Mouse (Mus musculus) stomach, postnatal 0 days (tissue): ENCODE data around the gene Smc3. TPM values are rescaled to one million over a fixed set of nuclear protein-coding genes. Genes with fewer than 3 reads are reported as not detected.

ENCODE experiments used
- ATAC-seq: fragments of 200-750 bp; cut with Nextera tagmentation; 2 replicates; pipeline ENCODE4 v1.8.0; 2017; ENCODE audit not compliant: low FRiP score, low TSS enrichment
- DNase-seq: peaks from one replicate; pipeline ENCODE4 v3.0.0-alpha.2; 2016; ENCODE audit warnings: low spot score
- H3K27ac ChIP-seq: fragments of 300-500 bp; sonication (generic); replicated peaks from 2 replicates; pipeline ENCODE4 v1.5.1; 2014; ENCODE audit warnings: mild to moderate bottlenecking, control low read depth
- H3K27me3 ChIP-seq: fragments of 300-500 bp; sonication (generic); 2 replicates; pipeline ENCODE4 v1.6.1; 2014; ENCODE audit warnings: low read length; ENCODE audit not compliant: control insufficient read depth, insufficient read depth
- H3K36me3 ChIP-seq: fragments of 300-500 bp; sonication (generic); 2 replicates; pipeline ENCODE4 v1.6.1; 2014; ENCODE audit warnings: low read length, mixed read lengths; ENCODE audit not compliant: control insufficient read depth, insufficient read depth
- H3K4me1 ChIP-seq: fragments of 300-500 bp; sonication (generic); replicated peaks from 2 replicates; pipeline ENCODE4 v1.6.1; 2014; ENCODE audit warnings: antibody characterized with exemption; ENCODE audit not compliant: control insufficient read depth, insufficient read depth
- H3K4me2 ChIP-seq: fragments of 300-500 bp; sonication (generic); replicated peaks from 2 replicates; pipeline ENCODE4 v1.6.1; 2014; ENCODE audit warnings: low read depth, mild to moderate bottlenecking, control low read depth, moderate library complexity
- H3K4me3 ChIP-seq: fragments of 300-500 bp; sonication (generic); 2 replicates; pipeline ENCODE4 v1.5.1; 2014; ENCODE audit warnings: low read depth, low read length, control low read depth
- H3K9ac ChIP-seq: fragments of 300-500 bp; sonication (generic); 2 replicates; pipeline ENCODE4 v1.6.1; 2014; ENCODE audit warnings: mild to moderate bottlenecking, low read length, control low read depth, mixed read lengths
- H3K9me3 ChIP-seq: fragments of 300-500 bp; sonication (generic); 2 replicates; pipeline ENCODE4 v1.6.1; 2016; ENCODE audit warnings: low read length; ENCODE audit not compliant: control insufficient read depth
- CTCF ChIP-seq: IDR thresholded peaks from 2 replicates; pipeline ENCODE4 v1.5.1; 2016; ENCODE audit warnings: antibody characterized with exemption, low read depth, mild to moderate bottlenecking, moderate library complexity
- EP300 ChIP-seq: optimal IDR thresholded peaks from 2 replicates; pipeline ENCODE3; 2016; ENCODE audit warnings: antibody characterized with exemption
- WGBS: fragments of 180-500 bp; shearing (Covaris S2); extraction: QIAGEN DNeasy Blood & Tissue Kit; methylation state at CpG from one replicate; pipeline ENCODE4 v1.1.7; 2014; 5-methylcytosine and 5-hydroxymethylcytosine counted together
- polyA plus RNA-seq: library from polyadenylated mRNA; unstranded; fragments of >200 nt; fragmentation: Nextera tagmentation; extraction: Ambion mirVana; gene quantifications from 2 replicates; pipeline ENCODE4 v1.2.1, GENCODE M21; 2015

Gene Smc3
- polyA plus RNA-seq, 1 experiment from 2014 or later, result 27.0 TPM

GRCm38 (mm10) chr19:53600549-53601362 is 558 bp downstream of the Smc3 start:
- TF ChIP-seq EP300, result no peak
- TF ChIP-seq CTCF, result no peak
- under 1% methylated on average over 35 of the region's 82 CpGs for WGBS
- ATAC-seq, result peak; percentile 73
- Histone ChIP-seq H3K4me3 (peak overlapping the region; percentile 98), H3K9me3 (no peaks in the 10 kb centered on the region), H3K4me2 (peak overlapping the region; percentile 93), H3K36me3 (0 out of 2 replicates have a peak, but pooled peaks cover 5% of the 10 kb centered on the region), H3K27ac (peak overlapping the region; percentile 95), H3K4me1 (no peaks in the 10 kb centered on the region; the same call in 1 of the 2 replicates), H3K27me3 (no peaks in the 10 kb centered on the region), H3K9ac (peak overlapping the region; percentile 95)
- peak; percentile 27 for DNase-seq

- 4% methylated on average over 11 of the region's 11 CpGs for WGBS
- H3K27ac ChIP-seq, result 0 out of 2 replicates have a peak overlapping the region, but pooled peaks have one; percentile 95
Observed at GRCm38 (mm10) chr19:53601363-53601655, 1.1 kb downstream of the Smc3 start.

GRCm38 (mm10) chr19:53608921-53609320 is 8.7 kb downstream of the Smc3 start:
- Histone ChIP-seq H3K4me2 (no peak overlapping the region), H3K27me3 (no peaks in the 10 kb centered on the region), H3K4me1 (no peaks in the 10 kb centered on the region), H3K9ac (no peak overlapping the region), H3K27ac (no peak overlapping the region), H3K4me3 (no peak overlapping the region), H3K36me3 (no peaks in the 10 kb centered on the region), H3K9me3 (no peaks in the 10 kb centered on the region)
- DNase-seq (no peak), ATAC-seq (no peak)
- no peak for TF ChIP-seq CTCF
- TF ChIP-seq EP300, result no peak
- 77% methylated on average over 6 of the region's 6 CpGs for WGBS

More at GRCm38 (mm10) chr19:53601363-53601655, 1.1 kb downstream of the Smc3 start:
- ATAC-seq (no peak), DNase-seq (no peak)
- Histone ChIP-seq H3K4me3 (peak overlapping the region; percentile 98), H3K9ac (peak overlapping the region; percentile 95), H3K36me3 (0 out of 2 replicates have a peak, but pooled peaks cover 5% of the 10 kb centered on the region), H3K4me2 (peak overlapping the region; percentile 93), H3K9me3 (no peaks in the 10 kb centered on the region), H3K4me1 (no peaks in the 10 kb centered on the region; the same call in 1 of the 2 replicates), H3K27me3 (no peaks in the 10 kb centered on the region)
- TF ChIP-seq EP300 (no peak), CTCF (no peak)

- Histone ChIP-seq H3K9me3 (no peaks in the 10 kb centered on the region), H3K4me3 (no peak overlapping the region), H3K4me1 (no peaks in the 10 kb centered on the region), H3K27ac (no peak overlapping the region), H3K4me2 (no peak overlapping the region), H3K27me3 (no peaks in the 10 kb centered on the region), H3K36me3 (peaks cover 30% of the 10 kb centered on the region), H3K9ac (no peak overlapping the region)
- no peak for ATAC-seq
- no peak for DNase-seq
- WGBS, result 91% methylated on average over 13 of the region's 13 CpGs
- TF ChIP-seq EP300 (no peak), CTCF (no peak)
Observed at GRCm38 (mm10) chr19:53621681-53622080, 21.5 kb downstream of the Smc3 start.

- no peaks in the 10 kb centered on the region for H3K4me1 ChIP-seq
- H3K9me3 ChIP-seq, result no peaks in the 10 kb centered on the region
- no peak overlapping the region for H3K4me3 ChIP-seq
- no peak overlapping the region for H3K27ac ChIP-seq
- no peak for ATAC-seq
- no peak for DNase-seq
- H3K4me2 ChIP-seq, result no peak overlapping the region
- WGBS, result 97% methylated on average over 2 of the region's 2 CpGs
- H3K36me3 ChIP-seq, result peaks cover 28% of the 10 kb centered on the region
- no peaks in the 10 kb centered on the region for H3K27me3 ChIP-seq
- TF ChIP-seq EP300 (no peak), CTCF (peak; percentile 62)
- H3K9ac ChIP-seq, result no peak overlapping the region
Observed at GRCm38 (mm10) chr19:53638041-53638440, 37.8 kb downstream of the Smc3 start.

- WGBS, result 89% methylated on average over 8 of the region's 8 CpGs
- no peak overlapping the region for H3K4me2 ChIP-seq
- no peak overlapping the region for H3K27ac ChIP-seq
- H3K27me3 ChIP-seq, result no peaks in the 10 kb centered on the region
- no peaks in the 10 kb centered on the region for H3K9me3 ChIP-seq
- H3K36me3 ChIP-seq, result peaks cover 28% of the 10 kb centered on the region
- DNase-seq, result no peak
- TF ChIP-seq CTCF (peak; percentile 48), EP300 (no peak)
- no peak overlapping the region for H3K4me3 ChIP-seq
- no peaks in the 10 kb centered on the region for H3K4me1 ChIP-seq
- ATAC-seq, result no peak
- H3K9ac ChIP-seq, result no peak overlapping the region
Observed at GRCm38 (mm10) chr19:53638727-53639126, 38.5 kb downstream of the Smc3 start.
